Mouse (Mus musculus): ENCODE data around the gene Ttyh3.

- TF ChIP-seq POLR2A (IDR thresholded peaks at IDR 0.05; ENCODE audit: control insufficient read depth in 1 of 2, insufficient read depth in 1 of 2, low read depth in 1 of 2, low read length in 2 of 2, poor library complexity in 1 of 2), result no peak
- TF ChIP-seq CTCF (IDR thresholded peaks at IDR 0.05 in 2 of 3, conservative IDR thresholded peaks at IDR 0.05 in 1 of 3; ENCODE audit: control insufficient read depth in 1 of 3, insufficient read depth in 1 of 3, low read depth in 2 of 3, low read length in 3 of 3, poor library complexity in 1 of 3, severe bottlenecking in 1 of 3), result no peak
- TF ChIP-seq SMC3 (IDR thresholded peaks at IDR 0.05; ENCODE audit: low read depth, low read length), result no peak
These were observed 48.9 kb downstream of the Ttyh3 start for GRCm38 (mm10) chr5:140599939-140600338.
